Mouse (Mus musculus): ENCODE data around the gene Ppp1r12a. TPM values are rescaled to one million over a fixed set of nuclear protein-coding genes. Genes with fewer than 3 reads are reported as not detected.

Gene Ppp1r12a
- polyA plus RNA-seq, 1 experiment from 2014 or later, result 76.0 TPM

DNA sequence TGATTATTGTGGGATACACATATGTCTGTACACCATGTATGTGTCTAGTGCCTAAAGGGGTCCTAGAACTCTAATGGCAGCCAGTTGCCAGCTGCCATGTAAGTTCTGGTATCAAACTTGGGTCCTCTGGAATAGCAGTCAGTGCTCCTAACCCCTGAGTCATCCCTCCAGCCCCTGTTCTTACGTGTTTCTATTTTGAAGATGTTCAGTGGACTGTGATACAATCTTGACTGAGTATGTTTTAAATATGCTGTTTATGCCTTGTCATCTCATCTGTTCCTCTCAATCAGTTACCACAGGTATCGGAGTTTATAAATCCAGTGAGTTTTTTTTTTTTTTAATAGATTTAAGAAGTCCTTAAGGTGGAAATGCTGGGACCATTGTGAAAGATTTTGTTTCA, 27.3 kb downstream of the Ppp1r12a start:
- Histone ChIP-seq H3K9ac (no peak overlapping the region), H3K9me3 (no peaks in the 10 kb centered on the region), H3K36me3 (replicated peaks) (no peaks in the 10 kb centered on the region), H3K27me3 (replicated peaks) (no peaks in the 10 kb centered on the region), H3K4me2 (no peak overlapping the region), H3K4me3 (no peak overlapping the region), H3K27ac (no peak overlapping the region), H3K4me1 (0 out of 2 replicates have a peak, but pooled peaks cover 8% of the 10 kb centered on the region)
- WGBS, result 91% methylated on average over 2 of the region's 2 CpGs
- ATAC-seq (replicated peaks), result no peak

DNA sequence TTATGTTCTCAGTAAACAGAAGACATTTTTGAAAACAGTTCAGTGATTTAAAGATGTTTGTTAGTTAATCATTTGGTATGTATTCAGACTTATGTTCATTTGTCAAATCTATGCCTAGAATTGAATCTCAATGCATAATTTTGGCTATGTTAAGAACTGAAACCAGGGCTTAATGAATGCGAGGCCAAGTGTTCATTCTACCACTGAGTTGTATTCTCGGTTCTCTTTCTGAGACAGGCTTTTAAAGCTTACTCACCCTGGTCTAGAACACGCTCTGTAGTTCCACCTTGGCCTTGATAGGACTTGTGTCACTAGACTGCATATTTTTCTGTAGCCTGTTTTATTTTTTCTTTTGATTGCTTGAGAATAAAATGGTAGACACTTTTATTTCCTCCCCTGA, 28.0 kb downstream of the Ppp1r12a start:
- 82% methylated on average over 3 of the region's 3 CpGs for WGBS
- no peak for ATAC-seq (replicated peaks)
- Histone ChIP-seq H3K9me3 (no peaks in the 10 kb centered on the region), H3K36me3 (replicated peaks) (no peaks in the 10 kb centered on the region), H3K4me1 (0 out of 2 replicates have a peak, but pooled peaks cover 6% of the 10 kb centered on the region), H3K9ac (no peak overlapping the region), H3K27me3 (replicated peaks) (no peaks in the 10 kb centered on the region), H3K27ac (no peak overlapping the region), H3K4me3 (no peak overlapping the region), H3K4me2 (no peak overlapping the region)

DNA sequence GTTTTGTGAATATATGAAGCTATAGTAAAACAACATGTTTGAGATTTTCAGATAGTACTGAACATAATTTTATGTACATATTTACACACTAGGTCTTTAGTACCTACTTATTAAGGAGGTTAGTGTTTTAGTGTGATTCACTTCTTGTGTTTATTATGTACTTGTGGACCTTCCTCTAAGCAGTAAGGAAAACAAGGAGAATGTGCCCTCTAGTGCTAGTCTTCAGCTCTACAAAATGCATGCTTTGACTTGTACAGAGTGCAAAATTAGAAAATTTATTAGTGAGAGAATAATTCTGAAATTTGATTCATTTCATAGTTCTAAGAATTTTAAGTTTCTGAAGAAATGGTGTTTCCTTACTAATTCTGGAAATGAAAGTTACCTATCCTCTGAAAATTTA, 28.6 kb downstream of the Ppp1r12a start:
- ATAC-seq (replicated peaks), result no peak
- no peak overlapping the region for H3K4me3 ChIP-seq
- no peak overlapping the region for H3K4me2 ChIP-seq
- no peaks in the 10 kb centered on the region for H3K36me3 ChIP-seq (replicated peaks)
- H3K9me3 ChIP-seq, result no peaks in the 10 kb centered on the region
- 0 out of 2 replicates have a peak, but pooled peaks cover 6% of the 10 kb centered on the region for H3K4me1 ChIP-seq
- no peaks in the 10 kb centered on the region for H3K27me3 ChIP-seq (replicated peaks)
- H3K9ac ChIP-seq, result no peak overlapping the region
- no peak overlapping the region for H3K27ac ChIP-seq

DNA sequence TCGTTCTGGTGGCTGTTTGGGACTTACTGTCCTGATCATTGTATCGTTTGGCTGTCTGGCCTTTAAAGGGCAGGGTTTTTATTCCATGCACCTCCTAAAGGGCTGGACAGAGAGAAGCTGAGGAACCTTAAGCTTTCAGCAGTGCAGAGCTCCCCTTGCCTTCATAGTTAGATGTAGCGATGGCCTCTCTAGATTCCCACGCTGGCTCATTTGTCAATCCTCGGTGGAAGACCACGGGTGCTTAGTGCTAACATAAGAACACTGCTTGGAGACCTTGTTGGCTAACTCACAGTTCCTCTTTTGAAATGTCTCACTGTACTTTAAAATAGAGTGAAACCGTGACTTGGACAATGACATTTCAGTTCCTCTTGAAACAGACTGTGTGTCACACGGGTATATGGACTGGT, 29.4 kb downstream of the Ppp1r12a start:
- 67% methylated on average over 8 of the region's 8 CpGs for WGBS
- Histone ChIP-seq H3K4me2 (no peak overlapping the region), H3K36me3 (replicated peaks) (no peaks in the 10 kb centered on the region), H3K9me3 (no peaks in the 10 kb centered on the region), H3K27me3 (replicated peaks) (no peaks in the 10 kb centered on the region), H3K9ac (no peak overlapping the region), H3K27ac (no peak overlapping the region), H3K4me1 (0 out of 2 replicates have a peak, but pooled peaks cover 6% of the 10 kb centered on the region), H3K4me3 (no peak overlapping the region)
- ATAC-seq (replicated peaks), result no peak

DNA sequence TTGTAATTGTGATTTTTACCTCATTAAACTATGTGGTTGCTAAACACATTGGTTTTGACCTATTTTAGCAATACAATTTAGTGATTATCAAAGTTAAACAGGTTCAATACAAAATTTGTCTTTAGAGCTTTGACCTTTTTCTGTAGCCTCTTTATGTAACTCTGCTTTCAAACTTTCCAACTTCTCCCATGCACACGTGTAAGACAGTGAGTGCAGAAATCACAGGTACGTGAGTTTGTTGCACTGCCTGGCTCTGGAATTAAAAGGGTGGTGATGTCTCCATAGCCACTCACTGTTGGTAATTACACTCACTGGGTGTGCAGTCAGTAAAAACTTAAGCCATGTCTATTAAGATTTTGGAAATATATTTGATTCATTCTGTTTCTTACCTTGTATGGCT, 30.3 kb downstream of the Ppp1r12a start:
- Histone ChIP-seq H3K4me1 (0 out of 2 replicates have a peak, but pooled peaks cover 6% of the 10 kb centered on the region), H3K27me3 (replicated peaks) (no peaks in the 10 kb centered on the region), H3K4me2 (no peak overlapping the region), H3K36me3 (replicated peaks) (no peaks in the 10 kb centered on the region), H3K9ac (no peak overlapping the region), H3K4me3 (no peak overlapping the region), H3K27ac (no peak overlapping the region), H3K9me3 (no peaks in the 10 kb centered on the region)
- no peak for ATAC-seq (replicated peaks)
- 58% methylated on average over 2 of the region's 2 CpGs for WGBS

DNA sequence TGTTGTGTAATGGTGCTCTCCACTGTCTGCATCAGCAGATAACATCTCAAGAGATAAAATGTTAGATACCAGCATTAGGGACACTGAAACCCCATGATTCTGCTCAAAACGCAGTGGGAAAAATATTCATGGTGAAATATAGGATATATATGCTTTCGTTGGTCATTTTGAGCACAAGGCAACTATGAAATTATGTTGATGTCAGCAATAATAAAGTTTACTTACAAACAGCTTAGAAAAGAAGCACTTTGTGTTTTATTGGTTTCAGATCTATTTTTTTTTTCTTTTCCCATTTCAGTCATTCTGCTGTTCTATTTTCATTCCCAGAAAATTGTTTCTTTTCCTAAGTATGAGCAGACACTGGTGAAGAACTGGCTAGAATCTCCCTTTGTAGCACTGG, 34.1 kb downstream of the Ppp1r12a start:
- Histone ChIP-seq H3K27me3 (replicated peaks) (no peaks in the 10 kb centered on the region), H3K4me1 (0 out of 2 replicates have a peak, but pooled peaks cover 2% of the 10 kb centered on the region), H3K4me3 (no peak overlapping the region), H3K27ac (no peak overlapping the region), H3K36me3 (replicated peaks) (no peaks in the 10 kb centered on the region), H3K9ac (no peak overlapping the region), H3K4me2 (no peak overlapping the region), H3K9me3 (no peaks in the 10 kb centered on the region)
- no peak for ATAC-seq (replicated peaks)
- 95% methylated on average over 2 of the region's 2 CpGs for WGBS

DNA sequence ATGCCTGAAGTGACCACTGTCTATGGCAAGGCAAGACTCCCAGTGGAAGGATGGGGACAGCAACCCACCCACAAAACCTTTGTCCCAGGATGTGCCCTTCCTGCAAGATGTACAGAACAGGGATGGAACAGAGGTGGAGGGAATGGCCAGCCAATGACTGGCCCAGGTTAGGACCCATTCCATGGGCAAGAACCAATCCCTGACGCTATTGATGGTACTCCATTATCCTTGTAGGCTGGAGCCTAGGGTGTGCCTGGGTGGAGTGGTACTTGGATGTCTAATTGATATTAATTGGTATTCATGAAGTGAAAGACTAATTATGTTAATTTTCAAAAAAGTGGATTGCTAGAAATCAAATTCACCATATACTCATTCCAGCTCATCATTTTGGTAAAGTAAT, 35.5 kb downstream of the Ppp1r12a start:
- WGBS, result 93% methylated on average over 1 of the region's 1 CpGs
- Histone ChIP-seq H3K36me3 (replicated peaks) (no peaks in the 10 kb centered on the region), H3K27me3 (replicated peaks) (no peaks in the 10 kb centered on the region), H3K4me1 (0 out of 2 replicates have a peak, but pooled peaks cover 2% of the 10 kb centered on the region), H3K27ac (no peak overlapping the region), H3K4me3 (no peak overlapping the region), H3K9me3 (no peaks in the 10 kb centered on the region), H3K9ac (no peak overlapping the region), H3K4me2 (no peak overlapping the region)
- no peak; the same call in 1 of the 2 replicates for ATAC-seq (replicated peaks)

DNA sequence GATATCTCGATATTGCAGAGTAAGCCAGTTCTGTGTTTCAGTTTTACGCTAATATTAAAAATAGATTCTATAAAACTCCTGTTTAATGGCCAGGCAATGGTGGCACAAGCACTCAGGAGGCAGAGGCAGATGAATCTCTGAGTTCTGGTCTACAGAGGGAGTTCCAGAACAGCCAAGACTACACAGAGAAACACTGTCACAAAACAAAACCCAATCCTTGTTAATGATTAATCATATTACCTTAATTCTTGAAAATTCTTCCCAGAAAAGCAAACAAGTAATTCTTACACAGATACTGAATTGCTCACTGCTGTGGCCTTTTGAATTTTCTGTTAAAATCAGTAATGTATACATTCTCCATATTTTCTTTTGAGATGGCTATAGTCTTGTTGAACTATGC, 37.0 kb downstream of the Ppp1r12a start:
- Histone ChIP-seq H3K36me3 (replicated peaks) (no peaks in the 10 kb centered on the region), H3K9ac (no peak overlapping the region), H3K9me3 (no peaks in the 10 kb centered on the region), H3K4me1 (0 out of 2 replicates have a peak, but pooled peaks cover 2% of the 10 kb centered on the region), H3K4me3 (no peak overlapping the region), H3K4me2 (no peak overlapping the region), H3K27ac (no peak overlapping the region), H3K27me3 (replicated peaks) (no peaks in the 10 kb centered on the region)
- 95% methylated on average over 2 of the region's 2 CpGs for WGBS
- ATAC-seq (replicated peaks), result no peak

DNA sequence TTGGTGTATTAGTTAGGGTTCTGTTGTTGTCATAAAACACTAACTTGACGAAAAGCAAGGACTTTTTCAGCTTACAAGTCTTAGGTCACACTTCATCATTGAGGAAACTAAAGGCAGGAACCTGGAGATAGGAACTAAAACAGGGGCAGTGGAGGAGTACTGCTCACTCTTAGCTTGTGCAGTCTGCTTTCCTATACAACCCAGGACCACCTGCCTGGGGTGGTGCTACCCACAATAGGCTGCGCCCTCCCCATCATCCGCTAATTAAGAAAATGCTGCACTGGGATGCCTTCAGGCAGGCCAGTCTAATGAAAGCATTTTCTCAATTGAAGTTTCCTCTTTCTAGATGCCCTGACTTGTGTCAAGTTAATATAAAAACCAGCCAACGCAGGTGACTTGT, 40.1 kb downstream of the Ppp1r12a start:
- H3K4me3 ChIP-seq, result no peak overlapping the region
- 0 out of 2 replicates have a peak, but pooled peaks have one; percentile 31 for ATAC-seq (replicated peaks)
- 0 out of 2 replicates have a peak, but pooled peaks cover 2% of the 10 kb centered on the region for H3K4me1 ChIP-seq
- no peaks in the 10 kb centered on the region for H3K36me3 ChIP-seq (replicated peaks)
- H3K9me3 ChIP-seq, result no peaks in the 10 kb centered on the region
- no peak overlapping the region for H3K9ac ChIP-seq
- WGBS, result 86% methylated on average over 4 of the region's 4 CpGs
- H3K4me2 ChIP-seq, result no peak overlapping the region
- no peaks in the 10 kb centered on the region for H3K27me3 ChIP-seq (replicated peaks)
- H3K27ac ChIP-seq, result no peak overlapping the region

DNA sequence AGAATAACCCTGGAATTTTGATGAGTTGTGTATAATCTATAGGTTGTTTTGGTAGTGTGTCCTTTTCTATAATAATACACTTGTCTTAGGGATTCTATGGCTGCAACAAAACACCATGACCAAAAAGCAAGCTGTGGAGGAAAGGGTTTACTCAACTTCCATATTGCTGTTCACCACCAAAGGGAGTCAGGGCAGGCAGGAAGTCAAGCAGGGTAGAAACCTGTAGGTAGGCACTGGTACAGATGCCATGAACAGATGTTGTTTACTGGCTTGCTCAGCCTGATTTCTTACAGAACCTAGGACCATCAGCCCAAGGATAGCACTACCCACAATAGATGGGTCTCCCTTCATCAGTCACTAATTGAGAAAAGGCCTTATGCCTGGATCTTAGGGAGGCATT, 41.4 kb downstream of the Ppp1r12a start:
- Histone ChIP-seq H3K4me3 (no peak overlapping the region), H3K36me3 (replicated peaks) (no peaks in the 10 kb centered on the region), H3K27ac (no peak overlapping the region), H3K27me3 (replicated peaks) (no peaks in the 10 kb centered on the region), H3K9ac (no peak overlapping the region), H3K4me2 (no peak overlapping the region), H3K4me1 (peaks cover 8% of the 10 kb centered on the region; the same call in 1 of the 2 replicates), H3K9me3 (no peaks in the 10 kb centered on the region)
- no peak for ATAC-seq (replicated peaks)

DNA sequence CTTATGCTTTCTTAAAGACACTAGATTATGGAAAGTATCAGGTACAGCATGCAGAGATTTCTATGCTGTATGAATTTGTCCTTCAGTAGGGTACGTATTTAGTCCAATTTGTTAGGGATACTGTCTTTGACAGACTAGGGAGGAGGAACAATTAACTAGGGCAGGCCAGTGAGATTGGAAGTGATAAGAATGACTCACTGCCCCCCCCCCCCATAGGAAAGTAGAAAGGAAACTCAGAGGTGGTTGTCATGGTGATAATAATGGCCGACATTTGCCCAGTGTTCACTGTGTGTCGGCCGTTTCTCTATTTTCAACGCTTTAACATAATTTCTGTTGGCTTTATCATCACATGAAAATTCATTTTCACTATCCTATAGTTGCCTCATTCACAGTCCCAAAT, 47.4 kb downstream of the Ppp1r12a start:
- WGBS, result 77% methylated on average over 5 of the region's 5 CpGs
- Histone ChIP-seq H3K4me2 (no peak overlapping the region), H3K27ac (no peak overlapping the region), H3K27me3 (replicated peaks) (no peaks in the 10 kb centered on the region), H3K4me3 (no peak overlapping the region), H3K36me3 (replicated peaks) (no peaks in the 10 kb centered on the region), H3K9me3 (no peaks in the 10 kb centered on the region), H3K4me1 (peaks cover 6% of the 10 kb centered on the region; the same call in 1 of the 2 replicates), H3K9ac (no peak overlapping the region)
- ATAC-seq (replicated peaks), result no peak

DNA sequence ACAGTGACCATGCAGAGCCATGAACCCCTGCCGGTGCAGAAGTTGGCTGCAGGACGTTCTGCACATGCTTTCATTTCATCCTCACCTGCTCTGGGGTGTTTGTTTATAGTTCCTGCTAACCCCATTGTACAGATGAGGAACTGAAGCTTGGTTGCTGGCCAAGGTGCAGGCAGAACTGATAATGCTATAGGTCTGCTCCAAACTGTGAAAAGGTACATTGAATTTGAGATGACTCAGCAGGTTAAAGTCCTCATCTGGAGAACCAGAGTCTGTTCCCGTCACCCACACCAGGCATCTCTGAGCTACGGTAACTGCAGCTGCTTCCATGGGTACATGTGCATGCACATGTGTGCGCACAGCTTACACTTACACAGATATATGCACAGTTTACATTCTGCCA, 62.4 kb downstream of the Ppp1r12a start:
- no peaks in the 10 kb centered on the region for H3K27me3 ChIP-seq (replicated peaks)
- 94% methylated on average over 5 of the region's 5 CpGs for WGBS
- no peak overlapping the region for H3K4me2 ChIP-seq
- H3K4me3 ChIP-seq, result no peak overlapping the region
- no peak overlapping the region for H3K27ac ChIP-seq
- H3K4me1 ChIP-seq, result 0 out of 2 replicates have a peak, but pooled peaks cover 6% of the 10 kb centered on the region
- no peak for ATAC-seq (replicated peaks)
- H3K9me3 ChIP-seq, result no peaks in the 10 kb centered on the region
- H3K9ac ChIP-seq, result no peak overlapping the region
- no peaks in the 10 kb centered on the region for H3K36me3 ChIP-seq (replicated peaks)

DNA sequence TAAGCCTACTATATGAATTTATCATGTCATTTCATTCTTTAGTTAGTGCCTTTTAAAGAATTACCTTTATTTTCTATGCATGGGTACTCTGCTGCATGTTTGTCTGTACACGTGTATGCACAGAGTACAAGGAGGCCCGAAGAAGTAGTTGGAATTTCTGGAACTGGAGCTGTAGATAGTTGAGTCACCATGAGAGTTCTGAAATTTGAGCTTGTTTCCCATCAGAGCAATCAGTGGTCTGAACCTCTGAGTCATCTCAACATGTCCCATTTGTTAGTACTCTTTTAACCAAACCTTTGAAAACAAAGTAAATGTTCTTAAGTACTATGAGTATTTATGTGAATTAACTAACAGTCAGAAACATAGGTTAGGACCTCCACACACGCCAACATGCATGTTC, 75.1 kb downstream of the Ppp1r12a start:
- WGBS, result 95% methylated on average over 3 of the region's 3 CpGs
- Histone ChIP-seq H3K4me1 (no peaks in the 10 kb centered on the region), H3K4me3 (no peak overlapping the region), H3K27ac (no peak overlapping the region), H3K27me3 (replicated peaks) (no peaks in the 10 kb centered on the region), H3K4me2 (no peak overlapping the region), H3K9ac (no peak overlapping the region), H3K9me3 (no peaks in the 10 kb centered on the region), H3K36me3 (replicated peaks) (no peaks in the 10 kb centered on the region)
- no peak for ATAC-seq (replicated peaks)

All from midbrain, embryonic 15.5 days (tissue).